Mouse (Mus musculus) forebrain, embryonic 10.5 days (tissue): ENCODE results near the gene Ak6. TPM values are rescaled to one million over a fixed set of nuclear protein-coding genes. Genes with fewer than 3 reads are reported as not detected.

Source experiments
- DNase-seq: peaks from one replicate; pipeline ENCODE4 v3.0.0-alpha.2; 2017; ENCODE audit warnings: low spot score; ENCODE audit errors: extremely low spot score
- H3K27ac ChIP-seq: fragments of 300-500 bp; sonication (generic); 2 replicates; pipeline ENCODE4 v1.5.1; 2016; ENCODE audit warnings: mild to moderate bottlenecking
- H3K27me3 ChIP-seq: fragments of 300-500 bp; sonication (generic); 2 replicates; pipeline ENCODE4 v1.6.1; 2016; ENCODE audit warnings: mild to moderate bottlenecking; ENCODE audit not compliant: poor library complexity, severe bottlenecking
- H3K36me3 ChIP-seq: fragments of 300-500 bp; sonication (generic); replicated peaks from 2 replicates; pipeline ENCODE4 v1.6.1; 2016; ENCODE audit warnings: mild to moderate bottlenecking, moderate library complexity
- H3K4me1 ChIP-seq: fragments of 300-500 bp; sonication (generic); 2 replicates; pipeline ENCODE4 v1.6.1; 2016
- H3K4me3 ChIP-seq: fragments of 300-500 bp; sonication (generic); 2 replicates; pipeline ENCODE4 v1.5.1; 2016; ENCODE audit warnings: mild to moderate bottlenecking, moderate library complexity
- H3K9me3 ChIP-seq: fragments of 300-500 bp; sonication (generic); 2 replicates; pipeline ENCODE4 v1.6.1; 2016; ENCODE audit warnings: mild to moderate bottlenecking, moderate library complexity
- WGBS: fragments of 180-500 bp; shearing (Covaris S2); methylation state at CpG from one replicate; pipeline ENCODE4 v1.1.7; 2016; 5-methylcytosine and 5-hydroxymethylcytosine counted together
- polyA plus RNA-seq: library from polyadenylated mRNA; unstranded; fragments of >200 nt; fragmentation: Nextera tagmentation; extraction: Ambion mirVana; gene quantifications from 2 replicates; pipeline ENCODE4 v1.2.1, GENCODE M21; 2016

The Ak6 gene
- polyA plus RNA-seq, 1 experiment from 2014 or later = 382 TPM

GRCm38 (mm10) chr13:100681615-100682014 lies 30.8 kb downstream of the Ak6 start:
- H3K27me3 ChIP-seq = no peaks in the 10 kb centered on the region
- WGBS = 92% methylated on average over 8 of the region's 8 CpGs
- H3K36me3 ChIP-seq = no peaks in the 10 kb centered on the region
- no peak overlapping the region for H3K27ac ChIP-seq
- no peaks in the 10 kb centered on the region for H3K9me3 ChIP-seq
- H3K4me1 ChIP-seq = no peaks in the 10 kb centered on the region
- H3K4me3 ChIP-seq = no peak overlapping the region
- DNase-seq = no peak

DNA sequence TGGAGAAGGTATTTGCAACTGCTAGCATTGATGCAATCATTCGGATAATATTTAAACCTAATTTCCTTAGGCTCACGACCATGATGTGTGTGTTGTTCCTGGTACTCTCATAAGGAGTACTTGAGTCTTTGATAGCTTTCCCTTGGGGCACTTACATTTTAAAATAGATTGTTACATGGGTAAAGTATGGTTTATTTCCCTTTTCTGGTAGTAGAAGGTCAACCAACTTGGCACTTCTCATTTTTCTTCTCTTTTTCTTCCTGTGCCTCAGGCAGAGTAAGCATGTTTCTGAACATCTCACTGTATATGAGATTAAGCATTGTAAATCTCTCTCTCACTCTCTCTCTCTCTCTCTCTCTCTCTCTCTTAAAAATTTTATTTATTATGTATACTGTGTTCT lies 32.1 kb downstream of the Ak6 start:
- DNase-seq = no peak
- Histone ChIP-seq H3K27ac (no peak overlapping the region), H3K4me3 (no peak overlapping the region), H3K4me1 (no peaks in the 10 kb centered on the region), H3K36me3 (no peaks in the 10 kb centered on the region), H3K9me3 (no peaks in the 10 kb centered on the region), H3K27me3 (no peaks in the 10 kb centered on the region)
- 88% methylated on average over 2 of the region's 2 CpGs for WGBS

- no peak overlapping the region for H3K4me3 ChIP-seq
- H3K36me3 ChIP-seq = no peaks in the 10 kb centered on the region
- no peak overlapping the region for H3K27ac ChIP-seq
- H3K9me3 ChIP-seq = no peaks in the 10 kb centered on the region
- H3K4me1 ChIP-seq = no peaks in the 10 kb centered on the region
- WGBS = 83% methylated on average over 2 of the region's 2 CpGs
- H3K27me3 ChIP-seq = no peaks in the 10 kb centered on the region
- DNase-seq = no peak
Observed at GRCm38 (mm10) chr13:100684355-100684754, 33.6 kb downstream of the Ak6 start.

GRCm38 (mm10) chr13:100687513-100687912 lies 36.7 kb downstream of the Ak6 start:
- WGBS = 67% methylated on average over 7 of the region's 7 CpGs
- H3K36me3 ChIP-seq = no peaks in the 10 kb centered on the region
- no peak overlapping the region for H3K4me3 ChIP-seq
- no peak overlapping the region for H3K27ac ChIP-seq
- H3K9me3 ChIP-seq = no peaks in the 10 kb centered on the region
- DNase-seq = no peak
- H3K4me1 ChIP-seq = no peaks in the 10 kb centered on the region
- H3K27me3 ChIP-seq = no peaks in the 10 kb centered on the region

GRCm38 (mm10) chr13:100697541-100697940 lies 46.8 kb downstream of the Ak6 start:
- peaks cover 73% of the 10 kb centered on the region for H3K36me3 ChIP-seq

GRCm38 (mm10) chr13:100698866-100699265 lies 48.1 kb downstream of the Ak6 start:
- no peak overlapping the region for H3K27ac ChIP-seq
- no peak for DNase-seq
- no peaks in the 10 kb centered on the region for H3K9me3 ChIP-seq
- WGBS = 96% methylated on average over 10 of the region's 10 CpGs
- H3K4me3 ChIP-seq = no peak overlapping the region
- no peaks in the 10 kb centered on the region for H3K27me3 ChIP-seq
- H3K36me3 ChIP-seq = peaks cover 87% of the 10 kb centered on the region
- no peaks in the 10 kb centered on the region for H3K4me1 ChIP-seq

More at GRCm38 (mm10) chr13:100697541-100697940, 46.8 kb downstream of the Ak6 start:
- Histone ChIP-seq H3K9me3 (no peaks in the 10 kb centered on the region), H3K4me3 (no peak overlapping the region), H3K27ac (no peak overlapping the region), H3K27me3 (no peaks in the 10 kb centered on the region), H3K4me1 (no peaks in the 10 kb centered on the region)
- no peak for DNase-seq
- WGBS = 98% methylated on average over 3 of the region's 3 CpGs

DNA sequence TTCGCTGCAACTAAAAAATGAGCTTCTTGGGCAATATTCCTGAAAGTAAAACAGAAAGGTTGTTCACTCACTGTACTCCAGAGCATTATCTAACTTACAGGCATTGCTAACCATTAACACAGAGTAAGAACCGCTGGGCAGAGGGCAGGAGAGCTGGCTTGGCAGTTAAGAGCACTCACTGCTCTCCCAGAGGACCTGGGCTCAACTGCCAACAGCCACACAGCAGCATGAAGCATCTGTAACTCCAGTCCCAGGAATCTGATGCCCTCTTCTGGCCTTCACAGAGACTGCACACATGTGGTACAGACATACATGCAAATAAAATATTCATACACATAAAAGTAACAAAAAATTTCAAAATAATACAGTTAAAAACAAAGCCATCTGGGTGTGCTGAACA lies 52.7 kb downstream of the Ak6 start:
- H3K36me3 ChIP-seq = peaks cover 98% of the 10 kb centered on the region
- 92% methylated on average over 2 of the region's 2 CpGs for WGBS
- no peak overlapping the region for H3K27ac ChIP-seq
- no peaks in the 10 kb centered on the region for H3K27me3 ChIP-seq
- no peak overlapping the region for H3K4me3 ChIP-seq
- no peak for DNase-seq
- H3K4me1 ChIP-seq = no peaks in the 10 kb centered on the region
- no peaks in the 10 kb centered on the region for H3K9me3 ChIP-seq

GRCm38 (mm10) chr13:100706206-100706605 lies 55.4 kb downstream of the Ak6 start:
- WGBS = 94% methylated on average over 7 of the region's 7 CpGs
- no peak overlapping the region for H3K4me3 ChIP-seq
- H3K9me3 ChIP-seq = no peaks in the 10 kb centered on the region
- no peak for DNase-seq
- peaks cover 98% of the 10 kb centered on the region for H3K36me3 ChIP-seq
- H3K27ac ChIP-seq = no peak overlapping the region
- H3K4me1 ChIP-seq = no peaks in the 10 kb centered on the region
- no peaks in the 10 kb centered on the region for H3K27me3 ChIP-seq

- H3K36me3 ChIP-seq = peaks cover 99% of the 10 kb centered on the region
- no peak overlapping the region for H3K4me3 ChIP-seq
- no peak overlapping the region for H3K27ac ChIP-seq
- DNase-seq = no peak
- 93% methylated on average over 6 of the region's 6 CpGs for WGBS
- H3K9me3 ChIP-seq = no peaks in the 10 kb centered on the region
- no peaks in the 10 kb centered on the region for H3K27me3 ChIP-seq
- H3K4me1 ChIP-seq = no peaks in the 10 kb centered on the region
Observed at GRCm38 (mm10) chr13:100715467-100715866, 64.7 kb downstream of the Ak6 start.

Other genes starting within 250 kb of the Ak6 start
- not detected in 2 replicates for gene Naip1, start 198.1 kb upstream of the Ak6 start, polyA plus RNA-seq
- gene Gtf2h2, start 158.4 kb upstream of the Ak6 start, polyA plus RNA-seq = 92.8 and 96.4 TPM in 2 replicates
- 3.1 and 3.6 TPM in 2 replicates for gene Ocln, start 98.3 kb upstream of the Ak6 start, polyA plus RNA-seq
- 3.7 and 4.3 TPM in 2 replicates for gene Marveld2, start 34.0 kb upstream of the Ak6 start, polyA plus RNA-seq
- 21.3 TPM in 2 replicates for gene Rad17, start 72 bp downstream of the Ak6 start, polyA plus RNA-seq
- gene Taf9, start 600 bp downstream of the Ak6 start, polyA plus RNA-seq = 15.1 and 18.8 TPM in 2 replicates
- gene Ccdc125, start 18.7 kb downstream of the Ak6 start, polyA plus RNA-seq = 3.7 and 3.9 TPM in 2 replicates
- gene Cdk7, start 80.0 kb downstream of the Ak6 start, polyA plus RNA-seq = 99.7 and 101 TPM in 2 replicates
- 139 and 152 TPM in 2 replicates for gene Mrps36, start 93.7 kb downstream of the Ak6 start, polyA plus RNA-seq
- 73.4 and 74.5 TPM in 2 replicates for gene Cenph, start 124.9 kb downstream of the Ak6 start, polyA plus RNA-seq
- gene Ccnb1, start 135.6 kb downstream of the Ak6 start, polyA plus RNA-seq = 495 and 524 TPM in 2 replicates
- gene Slc30a5, start 182.4 kb downstream of the Ak6 start, polyA plus RNA-seq = 37.0 and 38.5 TPM in 2 replicates